Mouse (Mus musculus) hindbrain, postnatal 0 days (tissue): ENCODE measurements around the gene Ccdc106. TPM values are rescaled to one million over a fixed set of nuclear protein-coding genes. Genes with fewer than 3 reads are reported as not detected.
"Not testable (repeated sequence)": the region's sequence is repeated elsewhere in the genome, so short reads cannot be mapped to it uniquely, and the experiment has no call there.

Experiments used
- ATAC-seq: fragments of 200-750 bp; cut with Nextera tagmentation; 2 replicates; pipeline ENCODE4 v1.8.0; 2017; ENCODE audit warnings: mild to moderate bottlenecking, moderate TSS enrichment, moderate library complexity
- DNase-seq: peaks from one replicate; pipeline ENCODE4 v3.0.0-alpha.2; 2015; ENCODE audit warnings: low spot score
- H3K27ac ChIP-seq: fragments of 300-500 bp; sonication (generic); 2 replicates; pipeline ENCODE4 v1.5.1; 2014; ENCODE audit warnings: mild to moderate bottlenecking
- H3K27me3 ChIP-seq: fragments of 300-500 bp; sonication (generic); 2 replicates; pipeline ENCODE4 v1.6.1; 2014; ENCODE audit warnings: low read length, mixed read lengths; ENCODE audit not compliant: insufficient read depth
- H3K36me3 ChIP-seq: fragments of 300-500 bp; sonication (generic); 2 replicates; pipeline ENCODE4 v1.6.1; 2014; ENCODE audit warnings: low read length, mixed read lengths; ENCODE audit not compliant: insufficient read depth
- H3K4me1 ChIP-seq: fragments of 300-500 bp; sonication (generic); 2 replicates; pipeline ENCODE4 v1.6.1; 2014; ENCODE audit warnings: antibody characterized with exemption, low read length, mixed read lengths; ENCODE audit not compliant: insufficient read depth
- H3K4me2 ChIP-seq: fragments of 300-500 bp; sonication (generic); 2 replicates; pipeline ENCODE4 v1.6.1; 2014; ENCODE audit warnings: low read depth, mild to moderate bottlenecking, low read length, moderate library complexity, mixed read lengths
- H3K4me3 ChIP-seq: fragments of 300-500 bp; sonication (generic); 2 replicates; pipeline ENCODE4 v1.5.1; 2014; ENCODE audit warnings: low read length
- H3K9ac ChIP-seq: fragments of 300-500 bp; sonication (generic); replicated peaks from 2 replicates; pipeline ENCODE4 v1.6.1; 2014; ENCODE audit warnings: mild to moderate bottlenecking, low read length, moderate library complexity, mixed read lengths
- H3K9me3 ChIP-seq: fragments of 300-500 bp; sonication (generic); 2 replicates; pipeline ENCODE4 v1.6.1; 2016; ENCODE audit warnings: low read length, mixed read lengths
- CTCF ChIP-seq: IDR thresholded peaks from 2 replicates; pipeline ENCODE4 v1.5.1; 2016; ENCODE audit warnings: antibody characterized with exemption, control low read depth, low read depth
- WGBS: fragments of 180-500 bp; shearing (Covaris S2); extraction: QIAGEN DNeasy Blood & Tissue Kit; methylation state at CpG from one replicate; pipeline ENCODE4 v1.1.7; 2014; 5-methylcytosine and 5-hydroxymethylcytosine counted together
- polyA plus RNA-seq: library from polyadenylated mRNA; unstranded; fragments of >200 nt; fragmentation: Nextera tagmentation; extraction: Ambion mirVana; gene quantifications from 2 replicates; pipeline ENCODE4 v1.2.1, GENCODE M21; 2015
- total RNA-seq: library from RNA; depleted of rRNA; stranded (reverse); fragments of >200 nt; gene quantifications from 2 replicates; pipeline ENCODE4 v1.2.3, GENCODE M21; 2014

The Ccdc106 gene
- total and polyA plus RNA-seq, 2 experiments from 2014 or later = 61.6 to 76.5 TPM

DNA sequence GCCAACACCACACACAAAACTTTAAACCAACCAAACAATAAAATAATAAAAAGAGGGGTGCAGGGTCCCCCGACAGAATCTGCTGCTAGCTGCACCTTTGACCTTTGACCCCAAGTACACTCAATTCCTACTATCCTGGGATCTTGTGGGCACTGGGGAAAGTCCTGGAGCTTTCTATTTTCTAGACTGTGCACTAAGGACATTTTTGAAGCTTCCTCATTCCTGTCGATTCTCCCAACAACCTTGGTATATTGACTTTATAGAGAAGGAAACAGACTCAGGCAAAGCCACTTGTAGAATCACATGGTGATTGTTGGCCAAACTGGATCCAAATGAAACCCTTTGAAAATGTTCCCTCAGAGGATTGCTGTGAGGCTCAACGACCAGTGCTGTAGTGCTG lies 4.3 kb upstream of the Ccdc106 start:
- Histone ChIP-seq H3K9ac (peak overlapping the region; percentile 73; the same call in 1 of the 2 replicates), H3K27ac (peak overlapping the region; percentile 98), H3K4me2 (peak overlapping the region; percentile 66), H3K4me3 (peak overlapping the region; percentile 65), H3K4me1 (peaks cover 1% of the 10 kb centered on the region; the same call in 1 of the 2 replicates), H3K36me3 (peaks cover 14% of the 10 kb centered on the region), H3K27me3 (no peaks in the 10 kb centered on the region), H3K9me3 (no peaks in the 10 kb centered on the region)
- 64% methylated on average over 3 of the region's 3 CpGs for WGBS
- TF ChIP-seq CTCF = no peak
- ATAC-seq = no peak
- DNase-seq = no peak

DNA sequence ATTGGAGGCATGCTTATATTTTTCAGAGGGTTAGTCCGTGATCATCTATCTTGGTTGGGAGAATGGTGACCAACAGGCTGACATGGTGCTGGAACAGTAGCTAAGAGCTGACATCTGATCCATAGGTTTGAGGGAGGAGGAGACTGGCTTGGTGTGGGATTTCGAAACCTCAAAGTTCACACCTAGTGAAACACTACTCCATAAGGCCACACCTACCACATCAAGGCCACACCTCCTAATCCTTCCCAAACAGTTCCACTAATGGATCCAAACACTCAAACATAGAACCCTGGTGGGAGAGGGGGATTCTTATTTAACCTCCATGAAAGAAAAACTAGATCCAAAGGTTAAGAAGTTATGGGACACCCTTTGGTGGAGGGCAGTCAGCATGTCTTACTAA lies 3.4 kb upstream of the Ccdc106 start:
- Histone ChIP-seq H3K27me3 (no peaks in the 10 kb centered on the region), H3K9ac (no peak overlapping the region), H3K4me3 (no peak overlapping the region), H3K27ac (no peak overlapping the region), H3K9me3 (no peaks in the 10 kb centered on the region), H3K4me1 (peaks cover 7% of the 10 kb centered on the region), H3K4me2 (no peak overlapping the region), H3K36me3 (peaks cover 6% of the 10 kb centered on the region)
- no peak for TF ChIP-seq CTCF
- WGBS = 95% methylated on average over 2 of the region's 2 CpGs
- no peak for DNase-seq
- no peak for ATAC-seq

DNA sequence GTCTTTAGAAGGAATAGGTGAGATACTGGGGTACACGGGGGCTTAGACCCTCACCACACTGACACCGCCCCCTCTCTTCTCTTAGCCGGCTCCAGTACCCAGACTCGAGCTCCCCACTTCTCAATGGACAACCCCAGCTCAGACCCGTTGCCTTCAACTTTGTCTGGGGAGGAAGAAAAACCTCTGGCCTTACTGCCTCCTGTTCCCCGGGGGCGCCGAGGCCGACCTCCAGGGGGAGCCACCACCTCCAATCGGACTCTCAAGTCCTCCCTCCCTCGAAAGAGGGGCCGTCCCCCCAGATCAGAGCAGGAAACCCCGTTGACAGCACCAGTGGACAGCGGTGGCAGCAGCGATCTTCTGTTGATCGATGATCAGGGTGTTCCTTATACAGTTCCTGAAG lies 3.0 kb upstream of the Ccdc106 start:
- 93% methylated on average over 16 of the region's 16 CpGs for WGBS
- ATAC-seq (no peak), DNase-seq (no peak)
- Histone ChIP-seq H3K36me3 (peaks cover 4% of the 10 kb centered on the region), H3K27ac (no peak overlapping the region), H3K4me2 (no peak overlapping the region), H3K27me3 (no peaks in the 10 kb centered on the region), H3K9ac (no peak overlapping the region), H3K4me1 (peaks cover 7% of the 10 kb centered on the region), H3K4me3 (no peak overlapping the region), H3K9me3 (no peaks in the 10 kb centered on the region)
- 0 out of 2 replicates have a peak, but pooled peaks have one; percentile 15 for TF ChIP-seq CTCF

- ATAC-seq (no peak), DNase-seq (no peak)
- Histone ChIP-seq H3K27ac (no peak overlapping the region), H3K4me2 (no peak overlapping the region), H3K36me3 (no peaks in the 10 kb centered on the region), H3K9ac (no peak overlapping the region), H3K9me3 (no peaks in the 10 kb centered on the region), H3K27me3 (no peaks in the 10 kb centered on the region), H3K4me3 (no peak overlapping the region), H3K4me1 (peaks cover 7% of the 10 kb centered on the region)
- WGBS = 99% methylated on average over 21 of the region's 21 CpGs
- no peak for TF ChIP-seq CTCF
Measured at GRCm38 (mm10) chr7:5017931-5018330, 2.4 kb upstream of the Ccdc106 start.

DNA sequence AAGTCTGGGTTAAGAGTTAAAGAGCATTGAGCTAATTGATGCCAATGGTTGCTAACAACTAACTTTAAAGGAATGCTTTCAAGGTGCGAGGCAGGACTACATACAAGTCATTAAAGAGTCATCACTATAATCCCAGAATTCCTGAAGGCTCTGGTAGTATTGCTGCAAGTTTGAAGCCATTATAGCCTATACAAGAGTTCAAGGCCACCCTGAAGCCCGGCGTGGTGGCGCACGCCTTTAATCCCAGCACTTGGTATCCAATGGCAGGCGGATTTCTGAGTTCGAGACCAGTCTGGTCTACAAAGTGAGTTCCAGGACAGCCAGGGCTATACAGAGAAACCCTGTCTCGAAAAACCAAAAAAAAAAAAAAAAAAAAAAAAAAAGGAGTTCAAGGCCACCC lies 777 bp upstream of the Ccdc106 start:
- WGBS = 36% methylated on average over 8 of the region's 8 CpGs
- H3K9ac ChIP-seq = not testable (repeated sequence)

DNA sequence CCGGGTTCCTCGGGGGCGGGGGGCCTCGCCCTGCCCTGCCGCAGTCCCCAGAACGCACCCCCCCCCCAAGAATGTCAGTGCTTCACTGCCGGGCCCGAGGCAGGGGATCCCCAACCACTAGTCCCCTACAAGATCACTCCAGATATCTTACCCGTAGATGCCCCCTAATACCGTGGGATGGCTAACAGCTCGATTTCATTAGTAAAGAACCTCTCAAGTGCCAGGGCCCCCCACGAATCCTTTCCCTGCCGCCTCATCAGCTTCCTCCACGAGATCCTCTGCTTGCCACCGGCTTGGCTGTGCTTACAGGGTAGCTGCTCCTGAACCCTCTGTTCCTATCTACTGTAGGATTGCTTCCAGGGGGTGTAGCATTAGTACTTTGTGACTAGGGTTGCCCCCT lies 332 bp downstream of the Ccdc106 start:
- H3K9me3 ChIP-seq = no peaks in the 10 kb centered on the region
- peak overlapping the region; percentile 93 for H3K27ac ChIP-seq
- H3K4me3 ChIP-seq = peak overlapping the region; percentile 60
- 1% methylated on average over 14 of the region's 15 CpGs for WGBS
- H3K4me1 ChIP-seq = peaks cover 7% of the 10 kb centered on the region
- peak overlapping the region; percentile 86 for H3K4me2 ChIP-seq
- H3K27me3 ChIP-seq = no peaks in the 10 kb centered on the region
- no peak for TF ChIP-seq CTCF
- DNase-seq = peak; percentile 20
- peak overlapping the region; percentile 96 for H3K9ac ChIP-seq
- H3K36me3 ChIP-seq = peaks cover 11% of the 10 kb centered on the region; the same call in 1 of the 2 replicates
- 0 out of 2 replicates have a peak, but pooled peaks have one; percentile 1 for ATAC-seq

More for the DNA sequence above, 777 bp upstream of the Ccdc106 start:
- not testable (repeated sequence) for H3K9me3 ChIP-seq, H3K27me3 ChIP-seq, H3K4me1 ChIP-seq, DNase-seq, ATAC-seq
- peak overlapping the region; percentile 93; the same call in 1 of the 2 replicates for H3K27ac ChIP-seq
- peak overlapping the region; percentile 60 for H3K4me3 ChIP-seq
- H3K4me2 ChIP-seq = peak overlapping the region; percentile 86
- peaks cover 11% of the 10 kb centered on the region; the same call in 1 of the 2 replicates for H3K36me3 ChIP-seq

DNA sequence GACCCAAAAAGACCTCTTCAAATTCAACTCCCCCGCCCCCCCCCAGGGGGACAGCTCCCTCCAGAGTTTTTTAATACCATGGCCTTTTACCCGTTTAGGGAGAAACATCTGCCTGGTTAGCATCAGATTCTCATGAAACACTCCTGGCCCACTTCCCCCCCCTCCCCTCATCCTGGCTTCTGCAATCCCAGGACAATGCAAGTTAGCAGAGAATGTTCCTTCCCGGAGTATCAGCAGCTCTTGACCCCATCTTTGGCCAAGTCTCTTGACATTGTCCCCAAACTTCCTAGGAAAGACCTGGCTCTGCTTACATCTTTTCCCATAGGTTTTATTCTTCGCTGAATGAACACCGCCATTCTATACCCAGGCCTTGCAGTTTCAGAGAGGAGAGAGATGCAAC lies 844 bp downstream of the Ccdc106 start:
- H3K9me3 ChIP-seq = no peaks in the 10 kb centered on the region
- peaks cover 11% of the 10 kb centered on the region; the same call in 1 of the 2 replicates for H3K36me3 ChIP-seq
- peaks cover 7% of the 10 kb centered on the region for H3K4me1 ChIP-seq
- ATAC-seq = no peak
- no peak for DNase-seq
- H3K4me2 ChIP-seq = peak overlapping the region; percentile 86
- no peak for TF ChIP-seq CTCF
- no peaks in the 10 kb centered on the region for H3K27me3 ChIP-seq
- peak overlapping the region; percentile 93; the same call in 1 of the 2 replicates for H3K27ac ChIP-seq
- H3K9ac ChIP-seq = peak overlapping the region; percentile 96
- 48% methylated on average over 5 of the region's 5 CpGs for WGBS
- H3K4me3 ChIP-seq = peak overlapping the region; percentile 60
